Mouse (Mus musculus): ENCODE data around the gene Atp2b1. TPM values are rescaled to one million over a fixed set of nuclear protein-coding genes. Genes with fewer than 3 reads are reported as not detected.
A peak's percentile ranks its signal among the peaks of the same experiment; 100 is the strongest.
"Not testable (repeated sequence)": the region's sequence is repeated elsewhere in the genome, so short reads cannot be mapped to it uniquely, and the experiment has no call there.

Atp2b1 gene
- total and polyA plus RNA-seq, 2 experiments from 2014 or later, result 154 to 338 TPM

DNA sequence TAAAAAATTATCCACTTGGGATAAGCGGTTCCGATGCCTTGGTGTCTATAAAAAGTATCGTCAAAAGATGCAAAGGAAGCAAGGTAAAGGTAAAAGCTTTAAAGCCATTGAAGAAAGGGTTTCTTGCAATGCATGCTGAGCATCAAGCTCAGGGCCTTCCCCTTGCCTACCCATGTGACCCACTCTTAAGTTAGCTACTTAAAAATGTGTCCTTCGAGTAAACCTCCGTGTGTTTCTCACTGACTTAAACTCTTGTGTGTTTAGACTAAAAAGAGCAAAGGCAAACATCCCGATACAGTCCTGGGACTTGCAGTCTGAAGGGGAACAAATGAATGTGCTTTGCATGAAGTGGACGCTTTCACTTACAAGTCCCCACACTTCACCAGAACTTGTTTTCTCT, 65.1 kb downstream of the Atp2b1 start:
- Histone ChIP-seq H3K9ac (replicated peaks; ENCODE audit: low read length) (no peak overlapping the region), H3K27me3 (ENCODE audit: insufficient read depth, low read length) (no peaks in the 10 kb centered on the region), H3K4me1 (ENCODE audit: insufficient read depth, low read length) (0 out of 2 replicates have a peak, but pooled peaks cover 2% of the 10 kb centered on the region), H3K4me3 (ENCODE audit: low read length) (no peak overlapping the region), H3K4me2 (ENCODE audit: low read depth, low read length) (no peak overlapping the region), H3K9me3 (ENCODE audit: low read length) (no peaks in the 10 kb centered on the region), H3K36me3 (ENCODE audit: insufficient read depth, low read length) (no peaks in the 10 kb centered on the region), H3K27ac (no peak overlapping the region)
- TF ChIP-seq CTCF (IDR thresholded peaks at IDR 0.05; ENCODE audit: low read depth), result no peak
- WGBS, result 86% methylated on average over 7 of the region's 7 CpGs
- no peak for ATAC-seq
- DNase-seq (ENCODE audit: low spot score), result no peak

DNA sequence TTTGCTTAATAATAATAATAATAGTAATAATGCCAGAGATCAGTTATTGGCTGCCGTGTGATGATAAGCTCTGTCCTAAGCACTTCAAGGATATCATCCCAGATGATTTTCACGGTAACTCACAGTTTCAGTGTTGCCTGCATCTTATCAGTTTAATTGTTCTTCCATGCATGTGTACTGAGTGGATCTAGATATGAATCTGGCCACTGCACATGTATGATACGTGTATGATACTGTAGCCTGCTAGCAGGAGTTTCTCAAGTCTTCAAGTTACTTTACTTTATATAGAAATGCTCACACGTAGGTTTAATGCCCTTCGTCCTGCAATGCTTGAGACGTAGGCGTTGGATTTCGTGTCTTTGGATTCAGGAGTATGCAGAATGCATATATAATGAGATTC, 65.7 kb downstream of the Atp2b1 start:
- Histone ChIP-seq H3K27ac (no peak overlapping the region), H3K4me1 (ENCODE audit: insufficient read depth, low read length) (0 out of 2 replicates have a peak, but pooled peaks cover 2% of the 10 kb centered on the region), H3K4me3 (ENCODE audit: low read length) (no peak overlapping the region), H3K9me3 (ENCODE audit: low read length) (no peaks in the 10 kb centered on the region), H3K36me3 (ENCODE audit: insufficient read depth, low read length) (no peaks in the 10 kb centered on the region), H3K27me3 (ENCODE audit: insufficient read depth, low read length) (no peaks in the 10 kb centered on the region), H3K4me2 (ENCODE audit: low read depth, low read length) (no peak overlapping the region), H3K9ac (replicated peaks; ENCODE audit: low read length) (no peak overlapping the region)
- DNase-seq (ENCODE audit: low spot score), result no peak
- WGBS, result 56% methylated on average over 8 of the region's 8 CpGs
- no peak for ATAC-seq
- no peak for TF ChIP-seq CTCF (IDR thresholded peaks at IDR 0.05; ENCODE audit: low read depth)

- Histone ChIP-seq H3K9ac (replicated peaks; ENCODE audit: low read length) (no peak overlapping the region), H3K4me2 (ENCODE audit: low read depth, low read length) (no peak overlapping the region), H3K9me3 (ENCODE audit: low read length) (no peaks in the 10 kb centered on the region), H3K4me3 (ENCODE audit: low read length) (no peak overlapping the region), H3K27ac (no peak overlapping the region), H3K4me1 (ENCODE audit: insufficient read depth, low read length) (no peaks in the 10 kb centered on the region), H3K36me3 (ENCODE audit: insufficient read depth, low read length) (peaks cover 31% of the 10 kb centered on the region), H3K27me3 (ENCODE audit: insufficient read depth, low read length) (no peaks in the 10 kb centered on the region)
- ATAC-seq (no peak), DNase-seq (ENCODE audit: low spot score) (no peak)
- 93% methylated on average over 3 of the region's 3 CpGs for WGBS
- no peak for TF ChIP-seq CTCF (IDR thresholded peaks at IDR 0.05; ENCODE audit: low read depth)
These were observed 77.8 kb downstream of the Atp2b1 start for GRCm38 (mm10) chr10:98991964-98992363.

DNA sequence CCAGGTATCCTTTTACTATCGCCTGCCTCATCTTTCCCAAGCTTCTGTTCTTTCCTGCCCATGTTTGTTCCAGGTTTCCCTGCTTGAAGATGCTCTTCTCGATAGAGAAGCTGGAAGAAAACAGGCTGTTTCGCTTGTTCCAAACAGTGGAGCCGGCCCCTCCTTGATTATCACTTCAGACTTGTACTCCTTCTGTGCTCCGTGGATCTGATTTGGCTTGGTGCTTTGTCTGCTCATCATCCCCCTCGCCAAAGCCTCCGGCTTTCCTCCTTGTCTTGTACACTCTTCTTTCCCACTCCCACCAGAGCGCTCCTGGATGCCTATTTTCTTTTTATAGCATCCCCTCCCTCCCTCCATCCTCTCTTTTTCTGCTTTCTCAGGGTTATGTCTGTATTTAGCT, 79.0 kb downstream of the Atp2b1 start:
- DNase-seq (ENCODE audit: low spot score) (no peak), ATAC-seq (no peak)
- no peak overlapping the region for H3K9ac ChIP-seq (replicated peaks; ENCODE audit: low read length)
- TF ChIP-seq CTCF (IDR thresholded peaks at IDR 0.05; ENCODE audit: low read depth), result no peak
- 89% methylated on average over 8 of the region's 8 CpGs for WGBS
- no peak overlapping the region for H3K27ac ChIP-seq
- peaks cover 42% of the 10 kb centered on the region for H3K36me3 ChIP-seq (ENCODE audit: insufficient read depth, low read length)
- no peaks in the 10 kb centered on the region for H3K27me3 ChIP-seq (ENCODE audit: insufficient read depth, low read length)
- H3K4me3 ChIP-seq (ENCODE audit: low read length), result no peak overlapping the region
- H3K9me3 ChIP-seq (ENCODE audit: low read length), result no peaks in the 10 kb centered on the region
- no peak overlapping the region for H3K4me2 ChIP-seq (ENCODE audit: low read depth, low read length)
- H3K4me1 ChIP-seq (ENCODE audit: insufficient read depth, low read length), result no peaks in the 10 kb centered on the region

DNA sequence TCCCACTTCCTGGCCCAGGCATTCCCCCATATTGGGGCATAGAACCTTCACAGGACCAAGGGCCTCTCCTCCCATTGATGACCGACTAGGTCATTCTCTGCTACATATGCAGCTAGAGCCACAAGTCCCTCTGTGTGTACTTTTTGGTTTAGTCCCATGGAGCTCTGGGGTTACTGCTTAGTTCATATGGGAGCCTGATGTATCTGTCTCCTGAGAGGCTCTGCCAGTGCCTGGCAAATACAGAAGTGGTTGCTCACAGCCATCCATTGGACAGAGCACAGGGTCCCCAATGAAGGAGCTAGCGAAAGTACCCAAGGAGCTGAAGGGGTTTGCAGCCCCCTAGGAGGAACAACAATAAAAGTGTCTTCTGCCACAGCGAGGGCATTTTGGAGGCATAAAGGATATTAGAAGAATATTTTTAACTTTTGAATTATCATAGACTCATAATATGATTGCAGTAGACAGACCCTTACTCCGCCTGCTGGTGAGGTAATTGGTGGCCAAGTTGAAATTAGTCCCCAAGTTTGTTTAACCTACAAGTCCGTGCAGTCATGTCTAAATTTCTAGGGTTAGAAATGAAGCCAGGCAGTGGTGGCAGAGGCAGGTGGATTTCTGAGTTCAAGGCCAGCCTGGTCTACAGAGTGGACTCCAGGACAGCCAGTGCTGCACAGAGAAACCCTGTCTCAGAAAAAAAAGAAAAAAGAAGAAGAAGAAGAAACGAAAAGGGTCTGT, 81.0 kb downstream of the Atp2b1 start:
- H3K36me3 ChIP-seq (ENCODE audit: insufficient read depth, low read length), result peaks cover 50% of the 10 kb centered on the region
- DNase-seq (ENCODE audit: low spot score); H3K9ac ChIP-seq (replicated peaks; ENCODE audit: low read length); H3K27me3 ChIP-seq (ENCODE audit: insufficient read depth, low read length); H3K9me3 ChIP-seq (ENCODE audit: low read length); H3K27ac ChIP-seq; H3K4me2 ChIP-seq (ENCODE audit: low read depth, low read length); H3K4me3 ChIP-seq (ENCODE audit: low read length); ATAC-seq; H3K4me1 ChIP-seq (ENCODE audit: insufficient read depth, low read length): not testable (repeated sequence)
- peak; percentile 42 for TF ChIP-seq CTCF (IDR thresholded peaks at IDR 0.05; ENCODE audit: low read depth)
- WGBS, result 87% methylated on average over 6 of the region's 6 CpGs

DNA sequence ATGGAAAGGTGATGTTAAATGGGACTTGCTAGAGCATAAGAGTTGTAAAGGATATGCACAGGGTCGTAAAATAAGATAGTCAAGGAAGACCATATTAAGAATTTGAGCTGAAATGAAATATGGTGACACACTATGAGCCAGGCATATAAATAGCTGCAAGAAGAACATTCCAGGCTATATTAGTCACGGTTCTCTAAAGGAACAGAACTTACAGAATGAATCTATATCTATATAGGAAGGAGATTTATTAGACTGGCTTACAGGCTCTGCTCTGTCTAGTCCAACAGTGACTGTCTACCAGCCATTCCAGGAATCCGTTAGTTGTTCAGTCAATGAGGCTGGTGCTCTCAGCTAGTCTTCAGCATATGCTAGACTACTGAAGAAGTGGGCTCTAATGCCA, 90.7 kb downstream of the Atp2b1 start:
- Histone ChIP-seq H3K9me3 (ENCODE audit: low read length) (no peaks in the 10 kb centered on the region), H3K9ac (replicated peaks; ENCODE audit: low read length) (no peak overlapping the region), H3K4me3 (ENCODE audit: low read length) (no peak overlapping the region), H3K27ac (no peak overlapping the region), H3K4me2 (ENCODE audit: low read depth, low read length) (no peak overlapping the region), H3K4me1 (ENCODE audit: insufficient read depth, low read length) (no peaks in the 10 kb centered on the region), H3K36me3 (ENCODE audit: insufficient read depth, low read length) (peaks cover 30% of the 10 kb centered on the region), H3K27me3 (ENCODE audit: insufficient read depth, low read length) (no peaks in the 10 kb centered on the region)
- no peak for TF ChIP-seq CTCF (IDR thresholded peaks at IDR 0.05; ENCODE audit: low read depth)
- ATAC-seq (no peak), DNase-seq (ENCODE audit: low spot score) (no peak)
- WGBS, result 89% methylated on average over 3 of the region's 3 CpGs

GRCm38 (mm10) chr10:99011084-99011483, 96.9 kb downstream of the Atp2b1 start:
- no peak for TF ChIP-seq CTCF (IDR thresholded peaks at IDR 0.05; ENCODE audit: low read depth)
- Histone ChIP-seq H3K4me2 (ENCODE audit: low read depth, low read length) (no peak overlapping the region), H3K4me1 (ENCODE audit: insufficient read depth, low read length) (no peaks in the 10 kb centered on the region), H3K4me3 (ENCODE audit: low read length) (no peak overlapping the region), H3K27me3 (ENCODE audit: insufficient read depth, low read length) (no peaks in the 10 kb centered on the region), H3K36me3 (ENCODE audit: insufficient read depth, low read length) (peaks cover 23% of the 10 kb centered on the region), H3K27ac (no peak overlapping the region), H3K9ac (replicated peaks; ENCODE audit: low read length) (no peak overlapping the region), H3K9me3 (ENCODE audit: low read length) (no peaks in the 10 kb centered on the region)
- WGBS, result 78% methylated on average over 3 of the region's 3 CpGs
- no peak for ATAC-seq
- DNase-seq (ENCODE audit: low spot score), result no peak
